ENCODE assay signal across 12 mouse cellular contexts in genomic region chr6:24325215-24325614, GRCm38 (mm10).
DNase-seq lines count a peak whose midpoint lies in the region; ATAC-seq and TF ChIP-seq lines count a peak whose summit lies in the region.
"Had no signal": no experiment of that assay in that cellular context is flagged by ENCODE, and none has a peak within 500 bp of the region (broad histone marks: within the 10 kb centered on the region; RNA-seq: fewer than 3 reads in every experiment).

No protein-coding gene starts in this region.

- no peak for TF ChIP-seq CTCF in cortical plate, adult 2 months (IDR thresholded peaks at IDR 0.05; ENCODE audit: extremely low read depth, insufficient read depth, low read length)

- peaks cover 5% of the 10 kb centered on the region; the same call in 1 of the 2 replicates for H3K4me1 ChIP-seq in cortical plate, adult 2 months (ENCODE audit: control insufficient read depth, insufficient read depth, low read length)

- H3K4me3 ChIP-seq in cortical plate, adult 2 months (ENCODE audit: insufficient read depth, low read length): no peak overlapping the region
- H3K4me3 ChIP-seq: myocyte had no signal

- no peak for ATAC-seq in megakaryocyte-erythroid progenitor cell, adult 5-6 weeks (replicated peaks; ENCODE audit: low FRiP score, low TSS enrichment, poor library complexity, severe bottlenecking)

- peak; percentile 30 for DNase-seq in kidney, adult 9 months
- no peak for DNase-seq in kidney, adult 18-20 months
- peak; percentile 31 for DNase-seq in right cerebral cortex, adult 18-20 months
- DNase-seq in right cerebral cortex, postnatal 14 days: no peak
- DNase-seq in right cerebral cortex, postnatal 4 days: peak; percentile 4
- DNase-seq in thymus, postnatal 14 days: no peak
- DNase-seq: heart, postnatal 4 days; lung, postnatal 4 days; thymus, adult 2 months had no signal

- peak overlapping the region; percentile 77 for H3K27ac ChIP-seq in cortical plate, adult 2 months (ENCODE audit: insufficient read depth, low read length)

- no peak for TF ChIP-seq POLR2A in cortical plate, adult 2 months (IDR thresholded peaks at IDR 0.05; ENCODE audit: extremely low read depth, insufficient read depth, low read length)

Comparison
In these comparisons a context has a peak if more than half of its experiments do, and no peak if none do; other contexts are left out.
1. DNase-seq: peak in kidney, adult 9 months (single experiment), right cerebral cortex, adult 18-20 months (single experiment) and right cerebral cortex, postnatal 4 days (single experiment); none in kidney, adult 18-20 months (single experiment), right cerebral cortex, postnatal 14 days (single experiment) and thymus, postnatal 14 days (single experiment).